Mouse (Mus musculus): ENCODE results near the gene Arhgef6. TPM values are rescaled to one million over a fixed set of nuclear protein-coding genes. Genes with fewer than 3 reads are reported as not detected.

Gene Arhgef6
- polyA plus RNA-seq, 1 experiment from 2014 or later = 8.1 TPM

DNA sequence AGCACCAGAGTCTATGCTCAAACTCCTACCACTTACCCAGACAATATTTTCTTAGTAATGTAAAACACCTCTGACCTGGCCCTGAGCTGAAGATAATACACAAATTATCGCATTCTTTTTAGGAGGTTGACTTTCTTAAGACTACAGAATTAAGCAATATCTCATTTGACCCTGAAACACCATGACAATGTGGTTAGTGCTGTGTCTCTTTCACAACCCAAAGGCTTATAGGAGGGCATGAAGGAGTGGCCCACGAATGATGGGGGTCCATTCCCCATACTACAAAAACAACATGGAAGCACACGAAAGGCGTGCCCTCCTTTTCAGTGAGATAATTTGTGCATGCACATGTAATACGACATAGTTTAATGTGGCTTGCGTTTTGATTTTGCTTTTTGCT, 3.2 kb downstream of the Arhgef6 start:
- no peak for ATAC-seq (ENCODE audit: low FRiP score, low read depth)
- Histone ChIP-seq H3K27ac (no peak overlapping the region), H3K27me3 (no peaks in the 10 kb centered on the region), H3K4me3 (no peak overlapping the region), H3K4me2 (replicated peaks) (no peak overlapping the region), H3K9ac (no peak overlapping the region), H3K9me3 (no peaks in the 10 kb centered on the region), H3K4me1 (no peaks in the 10 kb centered on the region), H3K36me3 (no peaks in the 10 kb centered on the region)
- WGBS = 90% methylated on average over 6 of the region's 6 CpGs

DNA sequence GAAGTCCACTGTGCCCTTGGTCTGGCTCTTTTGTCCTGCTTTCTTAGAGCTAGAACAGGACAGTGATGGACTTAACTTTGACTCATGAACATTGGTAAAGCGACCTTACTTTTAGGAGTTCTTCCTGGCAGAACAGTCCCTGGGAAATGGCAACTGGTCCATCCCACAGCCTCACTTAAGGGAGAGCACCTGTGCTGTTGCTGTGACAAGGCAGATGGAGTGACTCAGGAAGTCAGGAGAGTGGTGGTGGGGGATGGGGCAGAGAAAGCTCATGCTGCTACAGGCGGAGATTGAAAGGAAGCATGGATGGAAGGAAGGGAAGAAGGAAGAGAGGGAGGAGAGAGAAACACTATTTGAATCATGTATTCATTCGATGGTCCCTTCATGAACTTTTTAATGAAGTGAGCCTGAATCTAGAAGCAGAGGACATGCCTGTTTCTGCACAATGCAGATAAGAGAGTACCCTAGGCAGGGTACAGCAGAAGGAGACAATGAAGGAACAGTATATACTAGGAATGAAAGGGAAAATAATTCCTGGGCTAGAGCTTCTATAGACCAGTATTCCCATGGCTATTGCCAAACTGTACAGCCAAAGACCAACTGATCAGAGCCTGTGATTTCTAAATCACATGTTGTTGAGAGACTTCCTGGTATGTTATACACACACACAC, 10.7 kb downstream of the Arhgef6 start:
- Histone ChIP-seq H3K36me3 (no peaks in the 10 kb centered on the region), H3K4me3 (no peak overlapping the region), H3K27ac (no peak overlapping the region), H3K9me3 (no peaks in the 10 kb centered on the region), H3K4me1 (no peaks in the 10 kb centered on the region), H3K4me2 (replicated peaks) (no peak overlapping the region), H3K27me3 (no peaks in the 10 kb centered on the region), H3K9ac (no peak overlapping the region)
- no peak for ATAC-seq (ENCODE audit: low FRiP score, low read depth)
- WGBS = 69% methylated on average over 3 of the region's 3 CpGs

DNA sequence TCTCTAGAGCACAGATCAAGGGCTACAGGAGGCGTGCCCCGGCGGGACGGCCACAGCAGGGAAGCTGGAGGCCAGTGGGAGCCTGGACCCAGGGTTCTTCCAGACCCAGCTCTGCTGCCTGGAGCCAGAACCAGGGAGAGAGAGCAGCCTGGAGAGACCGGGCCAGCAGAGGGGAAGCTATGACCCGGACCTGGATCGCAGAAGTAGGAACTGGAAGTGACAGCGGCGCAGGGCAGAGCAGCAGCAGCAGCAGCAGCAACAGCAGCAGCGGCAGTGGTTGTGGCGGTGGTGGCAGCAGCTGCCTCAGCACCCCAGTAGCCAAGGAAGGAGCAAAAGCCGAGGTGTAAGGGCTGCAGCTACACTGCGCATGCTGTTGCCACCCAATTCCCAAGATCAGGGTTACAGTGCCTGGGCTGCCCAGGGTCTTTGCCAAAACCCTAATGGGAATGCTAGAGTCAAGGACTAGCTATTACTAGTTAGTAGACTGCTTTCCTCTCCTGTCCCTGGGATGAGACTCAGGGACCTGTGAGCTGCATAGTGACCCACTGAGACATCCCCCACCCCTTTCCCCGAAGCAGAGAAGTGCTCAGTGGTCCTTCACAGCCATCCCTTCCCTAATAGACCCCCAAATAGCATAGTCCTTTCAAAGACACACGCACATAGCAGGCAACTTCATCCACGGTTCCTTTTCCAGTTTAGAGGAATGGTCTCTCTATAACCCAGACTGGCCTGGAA, 11.9 kb downstream of the Arhgef6 start:
- H3K4me2 ChIP-seq (replicated peaks) = peak overlapping the region; percentile 74
- 27% methylated on average over 15 of the region's 16 CpGs for WGBS
- H3K4me1 ChIP-seq = no peaks in the 10 kb centered on the region
- no peaks in the 10 kb centered on the region for H3K27me3 ChIP-seq
- no peak overlapping the region for H3K27ac ChIP-seq
- ATAC-seq (ENCODE audit: low FRiP score, low read depth) = 0 out of 2 replicates have a peak, but pooled peaks have one; percentile 57
- H3K9ac ChIP-seq = peak overlapping the region; percentile 61
- no peaks in the 10 kb centered on the region for H3K9me3 ChIP-seq
- peak overlapping the region; percentile 48 for H3K4me3 ChIP-seq
- no peaks in the 10 kb centered on the region for H3K36me3 ChIP-seq

DNA sequence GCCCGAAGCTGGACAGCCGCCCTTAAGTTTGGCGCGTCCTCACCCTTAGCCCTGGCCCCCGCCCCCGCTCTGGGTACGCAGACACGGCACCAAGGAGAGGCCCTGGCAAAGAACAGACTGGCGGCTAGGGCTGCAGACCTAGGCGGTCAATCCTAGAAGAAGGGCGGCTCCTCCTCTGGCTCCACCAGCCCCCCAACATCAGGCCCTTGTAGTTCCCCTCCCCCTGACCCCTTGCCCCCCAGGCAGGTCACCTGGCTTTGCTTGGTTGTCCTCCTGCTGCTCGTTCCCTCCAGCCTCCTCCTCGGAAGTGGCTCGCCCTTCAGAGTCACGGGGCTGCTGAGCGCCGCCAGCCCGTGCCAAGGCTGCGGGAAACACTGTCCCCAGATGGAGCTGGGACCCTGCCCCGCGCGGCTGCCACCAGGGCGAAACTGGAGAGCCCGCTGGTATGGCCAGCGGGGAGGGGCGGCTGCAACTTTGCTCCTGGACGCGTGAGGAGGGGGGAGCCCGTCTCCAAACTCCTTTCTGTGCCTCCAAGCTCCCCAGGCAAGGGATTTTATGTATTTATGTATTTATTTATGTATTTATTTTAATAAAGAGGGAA, 12.6 kb downstream of the Arhgef6 start:
- Histone ChIP-seq H3K4me3 (peak overlapping the region; percentile 48), H3K36me3 (no peaks in the 10 kb centered on the region), H3K4me1 (no peaks in the 10 kb centered on the region), H3K27ac (no peak overlapping the region), H3K9ac (peak overlapping the region; percentile 61), H3K4me2 (replicated peaks) (peak overlapping the region; percentile 74), H3K27me3 (no peaks in the 10 kb centered on the region), H3K9me3 (no peaks in the 10 kb centered on the region)
- peak; percentile 51; the same call in 1 of the 2 replicates for ATAC-seq (ENCODE audit: low FRiP score, low read depth)
- WGBS = 18% methylated on average over 28 of the region's 29 CpGs

DNA sequence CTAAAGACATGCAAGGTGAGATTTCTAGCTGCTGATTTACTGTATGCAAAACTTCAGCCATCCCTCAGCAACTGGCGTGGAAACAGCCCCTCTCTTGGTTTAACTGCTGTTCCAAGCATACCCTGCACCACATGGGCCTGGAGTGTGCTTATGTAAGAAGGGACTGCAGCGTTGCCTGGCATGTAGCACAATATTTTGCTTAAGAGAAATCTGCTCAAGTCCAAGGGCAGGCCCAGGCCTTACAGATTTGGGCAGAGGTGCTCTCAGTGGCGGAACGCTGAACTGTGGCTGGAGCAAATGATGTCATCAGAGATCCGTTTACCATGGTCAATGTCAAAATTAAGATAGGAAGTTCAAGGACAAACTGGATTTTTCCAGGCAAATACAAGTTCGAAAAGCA, 13.6 kb downstream of the Arhgef6 start:
- Histone ChIP-seq H3K4me2 (replicated peaks) (no peak overlapping the region), H3K4me1 (no peaks in the 10 kb centered on the region), H3K4me3 (no peak overlapping the region), H3K9ac (no peak overlapping the region), H3K27ac (no peak overlapping the region), H3K36me3 (no peaks in the 10 kb centered on the region), H3K27me3 (no peaks in the 10 kb centered on the region), H3K9me3 (no peaks in the 10 kb centered on the region)
- WGBS = 75% methylated on average over 6 of the region's 6 CpGs
- ATAC-seq (ENCODE audit: low FRiP score, low read depth) = no peak

DNA sequence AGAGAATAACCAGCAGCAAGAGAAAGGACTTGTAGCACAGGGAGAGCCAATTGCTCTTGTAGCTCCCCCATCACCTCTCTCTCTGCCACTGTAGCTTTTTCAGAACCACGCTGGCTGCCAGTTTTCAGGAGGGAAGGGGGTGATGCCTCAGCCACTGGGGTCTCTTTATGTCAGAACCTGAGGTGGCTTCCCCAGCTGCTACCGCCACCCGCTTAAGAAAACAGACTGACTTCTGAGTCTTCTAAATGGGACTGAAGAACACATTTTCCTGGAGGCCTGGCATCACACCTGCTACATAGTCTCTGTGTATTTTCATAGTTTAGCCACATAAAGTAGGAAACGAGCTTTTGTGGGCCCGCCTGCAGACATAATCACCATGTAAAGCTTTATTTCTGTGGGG, 26.5 kb downstream of the Arhgef6 start:
- WGBS = 69% methylated on average over 5 of the region's 5 CpGs
- Histone ChIP-seq H3K36me3 (no peaks in the 10 kb centered on the region), H3K9me3 (no peaks in the 10 kb centered on the region), H3K4me3 (no peak overlapping the region), H3K27me3 (no peaks in the 10 kb centered on the region), H3K4me2 (replicated peaks) (no peak overlapping the region), H3K9ac (no peak overlapping the region), H3K4me1 (no peaks in the 10 kb centered on the region), H3K27ac (no peak overlapping the region)
- no peak for ATAC-seq (ENCODE audit: low FRiP score, low read depth)

DNA sequence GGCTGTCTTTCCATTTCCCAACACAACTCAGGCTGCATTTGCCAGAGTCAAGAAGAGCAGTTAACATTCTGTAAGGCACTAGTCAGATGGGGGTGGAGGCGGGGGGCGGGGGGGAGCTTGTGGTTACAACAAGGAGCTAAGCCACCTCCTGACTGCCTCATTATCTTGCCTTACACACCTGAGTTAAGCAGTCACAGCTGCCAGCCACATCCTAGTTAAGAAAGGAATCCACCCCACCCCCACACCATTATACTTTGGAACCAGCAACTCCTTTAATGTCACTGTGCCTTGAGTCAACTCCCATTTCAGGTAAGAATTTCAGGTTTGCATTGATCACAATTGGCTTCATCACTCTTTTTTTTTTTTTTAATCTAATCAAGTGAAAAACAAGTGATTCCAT, 28.5 kb downstream of the Arhgef6 start:
- Histone ChIP-seq H3K27me3 (no peaks in the 10 kb centered on the region), H3K9me3 (no peaks in the 10 kb centered on the region), H3K36me3 (no peaks in the 10 kb centered on the region), H3K27ac (no peak overlapping the region), H3K4me3 (no peak overlapping the region), H3K9ac (no peak overlapping the region), H3K4me2 (replicated peaks) (no peak overlapping the region), H3K4me1 (no peaks in the 10 kb centered on the region)
- ATAC-seq (ENCODE audit: low FRiP score, low read depth) = no peak
- WGBS = 74% methylated on average over 2 of the region's 2 CpGs

DNA sequence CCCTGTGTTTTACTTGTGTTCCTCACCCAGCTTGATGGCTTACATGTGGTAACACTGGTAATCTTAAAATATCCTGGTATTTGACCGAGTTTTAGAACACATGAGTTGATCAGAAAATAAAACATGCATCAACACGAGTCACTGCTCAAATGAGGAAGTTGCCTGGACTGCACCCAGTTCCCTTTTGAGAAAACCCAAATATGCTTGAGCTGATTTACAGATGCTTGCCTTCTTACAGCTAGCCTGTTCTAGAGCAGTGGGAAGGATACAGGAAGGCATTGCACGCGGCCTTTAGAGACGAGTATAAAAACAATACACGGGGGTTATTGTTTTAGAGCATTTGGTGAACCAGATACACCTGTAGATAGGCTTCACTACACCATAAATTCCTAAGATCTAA, 31.8 kb downstream of the Arhgef6 start:
- H3K9ac ChIP-seq = no peak overlapping the region
- no peak for ATAC-seq (ENCODE audit: low FRiP score, low read depth)

DNA sequence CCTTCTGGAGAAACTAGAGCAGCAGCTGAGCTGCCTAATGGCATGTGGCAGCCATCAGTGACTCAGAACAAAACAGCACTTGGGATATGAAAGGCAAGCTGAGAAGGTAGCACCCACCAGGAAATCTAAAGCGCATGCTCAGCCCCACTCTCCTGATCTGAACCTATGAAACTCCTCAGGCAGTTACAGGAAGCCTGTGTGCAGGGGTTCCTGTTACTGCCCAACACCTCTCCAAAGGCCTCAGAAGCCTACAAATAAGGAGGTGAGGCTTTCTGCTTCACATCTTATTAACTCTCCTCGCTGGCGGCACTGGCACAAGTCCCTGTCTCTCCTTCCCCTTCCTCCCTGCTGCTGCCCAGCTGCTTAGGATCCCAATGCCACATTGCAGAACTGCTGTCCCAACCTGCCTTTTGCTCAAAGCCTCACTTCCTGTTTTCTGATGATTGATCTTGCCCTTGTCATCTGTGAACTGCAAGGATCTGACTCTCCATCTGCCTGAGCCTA, 33.7 kb downstream of the Arhgef6 start:
- Histone ChIP-seq H3K4me1 (no peaks in the 10 kb centered on the region; the same call in 1 of the 2 replicates), H3K9ac (no peak overlapping the region), H3K27ac (no peak overlapping the region), H3K4me3 (no peak overlapping the region), H3K36me3 (no peaks in the 10 kb centered on the region), H3K4me2 (replicated peaks) (no peak overlapping the region), H3K27me3 (no peaks in the 10 kb centered on the region), H3K9me3 (no peaks in the 10 kb centered on the region)
- ATAC-seq (ENCODE audit: low FRiP score, low read depth) = no peak
- 67% methylated on average over 3 of the region's 3 CpGs for WGBS

More for the DNA sequence above, 31.8 kb downstream of the Arhgef6 start:
- Histone ChIP-seq H3K9me3 (no peaks in the 10 kb centered on the region), H3K27me3 (no peaks in the 10 kb centered on the region), H3K4me2 (replicated peaks) (no peak overlapping the region), H3K4me1 (no peaks in the 10 kb centered on the region; the same call in 1 of the 2 replicates), H3K27ac (no peak overlapping the region), H3K4me3 (no peak overlapping the region), H3K36me3 (no peaks in the 10 kb centered on the region)
- 79% methylated on average over 6 of the region's 6 CpGs for WGBS

DNA sequence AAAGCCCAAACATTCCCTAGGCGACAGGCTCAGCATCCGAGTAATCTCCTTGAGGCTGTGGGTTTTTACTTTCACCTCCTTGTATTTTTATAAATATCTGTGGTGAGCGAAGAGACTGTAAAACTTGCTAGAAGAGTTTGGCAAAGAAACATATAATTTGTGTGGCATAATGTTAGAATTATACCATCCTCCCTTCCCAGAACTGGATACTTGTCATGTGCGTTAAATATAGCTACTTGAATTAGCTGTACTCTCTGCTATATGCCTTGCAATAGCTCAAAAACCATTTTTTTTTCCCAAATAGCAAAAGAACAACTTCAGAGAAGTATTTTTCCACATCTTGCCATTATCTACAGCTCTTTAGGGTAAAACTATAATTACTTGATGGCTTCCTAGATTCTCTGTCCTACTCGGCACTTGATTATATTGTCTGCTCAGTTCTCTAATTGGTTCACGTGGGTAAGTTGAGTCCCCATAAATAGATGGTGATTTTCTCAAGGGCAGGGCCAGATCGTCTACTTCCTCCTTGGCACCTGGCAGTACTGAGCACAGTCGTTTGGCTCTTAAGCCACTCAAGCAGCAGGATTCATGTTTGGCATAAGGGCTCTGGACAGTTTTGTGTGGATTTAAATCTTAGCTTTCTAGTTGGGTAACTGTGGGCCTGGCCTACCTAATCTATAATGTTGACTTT, 35.2 kb downstream of the Arhgef6 start:
- Histone ChIP-seq H3K9ac (no peak overlapping the region), H3K4me2 (replicated peaks) (no peak overlapping the region), H3K9me3 (no peaks in the 10 kb centered on the region), H3K27ac (no peak overlapping the region), H3K36me3 (no peaks in the 10 kb centered on the region), H3K4me3 (no peak overlapping the region), H3K4me1 (no peaks in the 10 kb centered on the region; the same call in 1 of the 2 replicates), H3K27me3 (no peaks in the 10 kb centered on the region)
- no peak for ATAC-seq (ENCODE audit: low FRiP score, low read depth)
- WGBS = 54% methylated on average over 8 of the region's 8 CpGs

DNA sequence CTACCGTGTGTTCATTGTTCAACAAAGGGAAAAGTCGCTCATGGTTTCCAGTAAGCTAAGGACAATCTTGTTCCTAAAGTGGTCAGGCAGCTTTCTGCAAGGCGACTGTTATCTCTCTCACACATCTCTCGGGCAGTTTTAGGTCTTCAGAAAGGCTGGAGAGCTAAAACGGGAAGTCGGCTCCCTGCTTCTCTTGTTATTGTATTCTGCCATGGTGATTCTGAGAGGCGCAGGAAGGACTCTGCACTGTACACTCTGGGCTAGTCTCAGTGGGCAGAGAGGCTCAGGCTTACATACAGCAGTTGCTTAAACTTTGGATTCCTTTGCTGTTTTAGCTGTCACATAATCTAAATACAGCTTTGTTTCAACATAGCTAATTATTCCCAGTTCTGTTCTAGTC, 39.6 kb downstream of the Arhgef6 start:
- H3K27me3 ChIP-seq = no peaks in the 10 kb centered on the region
- H3K4me3 ChIP-seq = no peak overlapping the region
- no peaks in the 10 kb centered on the region for H3K9me3 ChIP-seq
- no peaks in the 10 kb centered on the region for H3K4me1 ChIP-seq
- no peak overlapping the region for H3K27ac ChIP-seq
- H3K9ac ChIP-seq = no peak overlapping the region
- no peak overlapping the region for H3K4me2 ChIP-seq (replicated peaks)
- ATAC-seq (ENCODE audit: low FRiP score, low read depth) = no peak
- no peaks in the 10 kb centered on the region for H3K36me3 ChIP-seq
- 71% methylated on average over 7 of the region's 7 CpGs for WGBS

DNA sequence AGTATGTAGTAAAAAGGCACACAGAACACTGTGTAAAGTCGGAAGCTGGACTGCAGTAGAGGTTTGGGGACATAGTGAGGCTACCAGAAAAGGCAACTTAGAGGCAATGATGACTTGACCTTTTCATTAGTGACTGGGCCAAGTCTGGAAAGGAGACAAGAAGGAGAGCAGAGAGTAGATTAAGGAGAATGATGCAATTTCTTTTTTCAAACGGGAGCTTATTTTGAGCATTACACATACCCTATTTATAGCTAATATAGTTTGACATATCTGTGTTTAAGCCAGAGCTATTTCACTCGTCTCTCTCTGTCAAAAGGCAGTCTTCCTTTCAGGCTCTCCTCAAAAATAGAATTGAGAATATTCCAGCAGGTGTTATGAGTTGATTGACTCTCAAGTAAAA, 50.1 kb downstream of the Arhgef6 start:
- H3K27ac ChIP-seq = no peak overlapping the region
- ATAC-seq (ENCODE audit: low FRiP score, low read depth) = no peak
- no peaks in the 10 kb centered on the region for H3K4me1 ChIP-seq
- no peaks in the 10 kb centered on the region for H3K36me3 ChIP-seq
- H3K4me2 ChIP-seq (replicated peaks) = no peak overlapping the region
- H3K9ac ChIP-seq = no peak overlapping the region
- H3K4me3 ChIP-seq = no peak overlapping the region
- WGBS = 68% methylated on average over 3 of the region's 3 CpGs
- H3K27me3 ChIP-seq = no peaks in the 10 kb centered on the region
- no peaks in the 10 kb centered on the region for H3K9me3 ChIP-seq

Data from limb, embryonic 13.5 days (tissue).